Mouse (Mus musculus): Measurements from ENCODE around the gene Slc16a10. TPM values are rescaled to one million over a fixed set of nuclear protein-coding genes. Genes with fewer than 3 reads are reported as not detected.

Slc16a10 gene
- 10 to 100 TPM in 1 of 2 experiments, 1 to 10 TPM in 1; 9.7 to 10.8 TPM for total RNA-seq (2023)

GRCm38 (mm10) chr10:40141864-40142523 is at the start of gene Slc16a10:
TSS of gene Slc16a10 (minus strand) at chr10:40142258.

DNA sequence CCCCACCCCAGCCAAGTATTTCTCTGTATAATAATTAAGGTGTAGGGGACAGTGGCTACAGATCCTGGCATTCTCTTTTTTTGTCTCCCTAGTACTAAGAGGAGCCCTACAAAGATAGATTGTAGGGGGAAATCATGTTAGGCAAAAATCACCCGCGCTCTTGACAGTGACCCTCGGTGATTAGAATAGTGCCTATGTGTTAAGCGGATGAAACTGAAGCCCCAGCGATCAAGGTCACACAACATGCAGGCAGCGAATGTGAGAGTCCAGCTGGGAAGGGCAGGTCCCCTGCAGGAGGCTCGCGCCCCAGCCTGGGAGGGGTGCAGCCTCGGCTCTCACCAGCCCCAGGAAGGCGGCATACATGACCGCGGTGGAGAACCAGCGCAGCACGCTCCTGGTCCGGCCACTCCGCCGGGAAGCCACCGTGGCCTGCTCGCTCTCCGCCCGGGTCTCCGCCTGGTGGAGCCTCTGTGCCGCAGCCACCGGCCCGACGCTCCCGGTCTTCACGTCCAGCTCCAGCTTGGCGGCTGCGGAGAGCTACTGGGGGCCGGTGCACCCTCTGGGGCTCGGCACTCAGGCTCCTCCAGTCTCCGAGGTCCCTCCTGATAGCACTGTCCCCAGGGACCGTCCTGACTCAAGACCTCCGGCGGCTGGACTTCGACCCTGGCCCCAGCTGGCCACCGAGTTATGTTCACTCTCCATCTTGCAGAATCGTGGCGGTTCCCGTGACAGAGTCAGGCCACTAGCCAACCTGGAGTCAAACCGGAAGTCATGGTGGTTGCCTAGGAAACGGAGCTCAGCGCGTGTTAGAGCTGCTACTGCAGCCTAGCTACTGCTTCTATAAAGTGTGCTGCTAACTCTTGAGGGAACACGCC is 117.3 kb downstream of the Slc16a10 start, which contains the start of gene Mfsd4b1:
Gene Mfsd4b1, minus strand, starts transcription at position 715 of the 875 bp plus-strand sequence.

DNA sequence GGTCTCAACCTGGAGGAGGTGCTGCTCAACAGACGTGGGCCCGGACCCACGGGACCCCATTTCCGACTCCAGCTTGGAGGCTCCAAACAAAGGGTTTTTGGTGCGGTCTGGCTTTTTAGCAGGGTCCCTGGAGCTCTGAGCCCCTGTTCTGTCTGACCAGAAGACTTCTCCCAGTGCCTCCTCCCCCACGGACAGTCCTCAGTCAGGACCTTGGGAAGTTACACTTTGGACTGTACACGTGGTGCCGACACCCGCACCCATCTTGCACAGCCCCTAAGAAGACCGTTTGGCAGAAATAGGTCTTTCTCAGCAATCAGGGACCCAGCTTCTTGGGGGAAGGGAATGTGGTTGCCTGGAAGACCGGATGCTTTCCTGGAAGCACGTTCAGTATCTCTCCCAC is 155.6 kb downstream of the Slc16a10 start, which contains the start of gene Mfsd4b5:
Gene Mfsd4b5, minus strand, starts transcription at position 181 of the 400 bp plus-strand sequence.

Other genes with a start within 250 kb of the Slc16a10 start
- 1 to 10 TPM; 4.8 to 5.1 TPM for gene Mfsd4b4, start 243.0 kb downstream of the Slc16a10 start, total RNA-seq (2023)
- gene Mfsd4b2, start 215.3 kb downstream of the Slc16a10 start, total RNA-seq (2023), result under 1 TPM in 1 of 2 experiments, not detected in 1; 0.24 TPM
- gene Mfsd4b3, start 182.1 kb downstream of the Slc16a10 start, total RNA-seq (2023), result under 1 TPM in 1 of 2 experiments, not detected in 1; 0.33 TPM
- gene Mfsd4b5, start 155.6 kb downstream of the Slc16a10 start, total RNA-seq (2023), result under 1 TPM in 1 of 2 experiments, not detected in 1; 0.79 TPM
- not detected for gene Mfsd4b1, start 117.0 kb downstream of the Slc16a10 start, total RNA-seq (2023)
- 10 to 100 TPM; 16.6 to 27.4 TPM for gene Rpf2, start 104.8 kb upstream of the Slc16a10 start, total RNA-seq (2023)
- gene Gtf3c6, start 115.8 kb upstream of the Slc16a10 start, total RNA-seq (2023), result 10 to 100 TPM; 21.3 to 28.4 TPM
- gene Amd1, start 159.9 kb upstream of the Slc16a10 start, total RNA-seq (2023), result 10 to 100 TPM; 62.3 to 73.2 TPM
- 10 to 100 TPM; 40.0 to 43.1 TPM for gene Cdk19, start 197.3 kb upstream of the Slc16a10 start, total RNA-seq (2023)

Measured in T-cell, adult 66 days (primary cell).